Mouse (Mus musculus) intestine, embryonic 15.5 days (tissue): Measurements from ENCODE around the gene Pgp. TPM values are rescaled to one million over a fixed set of nuclear protein-coding genes. Genes with fewer than 3 reads are reported as not detected.
A peak's percentile ranks its signal among the peaks of the same experiment; 100 is the strongest.

Experiments used
- ATAC-seq: fragments of 200-750 bp; cut with Nextera tagmentation; 2 replicates; pipeline ENCODE4 v1.8.0; 2017; ENCODE audit warnings: moderate TSS enrichment, moderate library complexity
- H3K27ac ChIP-seq: fragments of 300-500 bp; sonication (generic); 2 replicates; pipeline ENCODE4 v1.5.1; 2015; ENCODE audit warnings: mild to moderate bottlenecking, inconsistent platforms
- H3K27me3 ChIP-seq: fragments of 300-500 bp; sonication (generic); replicated peaks from 2 replicates; pipeline ENCODE4 v1.6.1; 2015; ENCODE audit warnings: inconsistent platforms
- H3K36me3 ChIP-seq: fragments of 300-500 bp; sonication (generic); 2 replicates; pipeline ENCODE4 v1.6.1; 2015; ENCODE audit warnings: inconsistent platforms
- H3K4me1 ChIP-seq: fragments of 300-500 bp; sonication (generic); replicated peaks from 2 replicates; pipeline ENCODE4 v1.6.1; 2015; ENCODE audit warnings: inconsistent platforms
- H3K4me2 ChIP-seq: fragments of 300-500 bp; sonication (generic); replicated peaks from 2 replicates; pipeline ENCODE4 v1.6.1; 2015; ENCODE audit warnings: mild to moderate bottlenecking, inconsistent platforms
- H3K4me3 ChIP-seq: fragments of 300-500 bp; sonication (generic); replicated peaks from 2 replicates; pipeline ENCODE4 v1.5.1; 2015; ENCODE audit warnings: inconsistent platforms
- H3K9ac ChIP-seq: fragments of 300-500 bp; sonication (generic); 2 replicates; pipeline ENCODE4 v1.6.1; 2015; ENCODE audit warnings: inconsistent platforms
- H3K9me3 ChIP-seq: fragments of 300-500 bp; sonication (generic); 2 replicates; pipeline ENCODE4 v1.6.1; 2016; ENCODE audit warnings: inconsistent platforms
- WGBS: fragments of 180-500 bp; shearing (Covaris S2); methylation state at CpG from one replicate; pipeline ENCODE4 v1.1.7; 2015; 5-methylcytosine and 5-hydroxymethylcytosine counted together
- polyA plus RNA-seq: library from polyadenylated mRNA; unstranded; fragments of >200 nt; fragmentation: Nextera tagmentation; extraction: Ambion mirVana; gene quantifications from 2 replicates; pipeline ENCODE4 v1.2.1, GENCODE M21; 2015

The Pgp gene
- polyA plus RNA-seq, 1 experiment from 2014 or later = 79.9 TPM

DNA sequence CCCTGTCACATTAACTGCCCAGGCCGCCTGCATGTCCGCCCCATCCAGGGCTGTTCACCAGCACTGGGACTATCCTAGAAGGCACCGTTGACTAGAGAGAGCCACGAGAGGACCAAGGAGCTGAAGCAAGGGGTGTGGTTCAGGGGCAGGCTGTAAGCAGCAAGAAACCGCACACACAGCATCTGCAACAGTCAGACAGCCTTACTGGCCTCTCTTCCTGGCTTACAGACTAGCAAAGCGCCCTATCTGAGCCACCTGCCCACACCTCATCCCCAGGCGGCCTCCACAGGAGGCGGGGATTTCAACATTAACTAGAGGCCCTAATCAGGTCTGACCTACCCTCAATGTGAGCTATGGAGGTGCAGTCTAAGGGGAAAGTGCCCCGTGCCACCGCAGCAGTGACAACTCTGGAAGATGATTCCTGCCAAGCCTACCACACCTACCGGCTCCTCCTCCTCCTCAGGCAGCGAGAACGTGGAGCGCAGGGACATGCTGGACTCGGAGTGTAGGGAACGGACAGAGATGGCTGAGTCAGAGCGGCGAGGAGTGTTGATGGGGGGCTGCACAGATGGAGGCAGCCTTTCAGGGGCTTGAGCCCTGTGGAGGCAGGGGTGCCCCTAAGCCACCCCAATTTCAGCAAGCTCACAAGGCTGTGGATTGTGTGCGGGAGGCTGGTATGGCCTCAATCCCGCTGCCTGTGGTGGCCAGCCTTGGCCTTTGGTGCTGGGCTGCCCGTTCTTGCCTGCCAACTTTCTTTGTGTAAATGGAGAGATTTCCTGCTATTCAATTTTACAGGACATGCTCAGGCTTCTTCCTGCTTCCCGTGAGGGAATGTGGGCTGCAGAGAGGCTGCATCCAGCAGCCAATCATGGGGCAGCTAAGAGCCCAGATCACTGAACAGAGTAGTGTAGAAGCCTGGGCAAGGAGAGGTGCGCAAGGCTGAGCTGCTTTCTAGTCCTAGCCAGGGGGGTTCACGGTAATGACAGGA, 44.4 kb downstream of the Pgp start:
- H3K27me3 ChIP-seq = no peaks in the 10 kb centered on the region
- H3K4me1 ChIP-seq = no peaks in the 10 kb centered on the region
- H3K27ac ChIP-seq = no peak overlapping the region
- peak; percentile 15; the same call in 1 of the 2 replicates for ATAC-seq
- no peaks in the 10 kb centered on the region for H3K9me3 ChIP-seq
- H3K9ac ChIP-seq = no peak overlapping the region
- H3K36me3 ChIP-seq = peaks cover 65% of the 10 kb centered on the region
- WGBS = 83% methylated on average over 24 of the region's 24 CpGs
- no peak overlapping the region for H3K4me3 ChIP-seq
- H3K4me2 ChIP-seq = peak overlapping the region; percentile 22

DNA sequence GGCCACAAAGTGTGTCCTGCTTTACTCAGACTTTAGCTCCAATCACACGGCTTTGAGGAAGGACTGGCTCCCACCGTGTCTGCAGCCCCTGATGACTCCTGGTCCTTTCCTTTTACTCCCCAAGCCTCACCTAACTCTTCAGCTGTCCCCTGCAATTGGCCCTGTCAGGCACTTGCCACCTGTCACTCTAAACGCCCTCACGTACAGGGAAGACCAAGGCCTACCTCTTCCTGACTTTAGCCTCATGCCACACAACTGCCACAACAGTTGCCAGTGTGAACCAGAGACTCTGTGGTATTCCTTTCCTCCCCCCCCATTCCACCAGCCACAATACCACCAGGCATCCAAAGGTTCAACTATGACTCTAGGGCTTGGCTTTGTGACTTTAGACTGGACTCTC, 50.3 kb downstream of the Pgp start:
- Histone ChIP-seq H3K36me3 (peaks cover 21% of the 10 kb centered on the region; the same call in 1 of the 2 replicates), H3K27me3 (no peaks in the 10 kb centered on the region), H3K9ac (no peak overlapping the region), H3K27ac (no peak overlapping the region), H3K4me3 (no peak overlapping the region), H3K9me3 (no peaks in the 10 kb centered on the region), H3K4me2 (no peak overlapping the region), H3K4me1 (peaks cover 10% of the 10 kb centered on the region)
- 81% methylated on average over 4 of the region's 4 CpGs for WGBS
- ATAC-seq = no peak

Other genes starting within 250 kb of the Pgp start
- gene Tedc2, start 249.5 kb upstream of the Pgp start, polyA plus RNA-seq = 9.9 and 10.1 TPM in 2 replicates
- gene Ccnf, start 218.9 kb upstream of the Pgp start, polyA plus RNA-seq = 50.1 and 51.9 TPM in 2 replicates
- 0.06 TPM in 1 of 2 replicates, not detected in the other for gene Abca17, start 119.3 kb upstream of the Pgp start, polyA plus RNA-seq
- 10.1 and 11.1 TPM in 2 replicates for gene Abca3, start 118.4 kb upstream of the Pgp start, polyA plus RNA-seq
- 250 and 257 TPM in 2 replicates for gene Rnps1, start 55.8 kb upstream of the Pgp start, polyA plus RNA-seq
- 122 and 137 TPM in 2 replicates for gene Eci1, start 43.8 kb upstream of the Pgp start, polyA plus RNA-seq
- gene Dnase1l2, start 27.3 kb upstream of the Pgp start, polyA plus RNA-seq = 1.4 and 2.1 TPM in 2 replicates
- gene E4f1, start 79 bp upstream of the Pgp start, polyA plus RNA-seq = 23.0 and 29.3 TPM in 2 replicates
- gene Bricd5, start 3.5 kb downstream of the Pgp start, polyA plus RNA-seq = 0.40 and 0.68 TPM in 2 replicates
- 25.2 and 27.3 TPM in 2 replicates for gene Mlst8, start 8.7 kb downstream of the Pgp start, polyA plus RNA-seq
- 1.5 and 1.8 TPM in 2 replicates for gene Caskin1, start 18.2 kb downstream of the Pgp start, polyA plus RNA-seq
- gene Traf7, start 57.5 kb downstream of the Pgp start, polyA plus RNA-seq = 81.6 and 89.3 TPM in 2 replicates
- 5.2 and 8.7 TPM in 2 replicates for gene Rab26, start 63.8 kb downstream of the Pgp start, polyA plus RNA-seq
- gene Pkd1, start 79.4 kb downstream of the Pgp start, polyA plus RNA-seq = 16.9 and 17.4 TPM in 2 replicates
- 41.0 and 45.7 TPM in 2 replicates for gene Tsc2, start 162.2 kb downstream of the Pgp start, polyA plus RNA-seq
- 15.6 and 18.1 TPM in 2 replicates for gene Nthl1, start 162.3 kb downstream of the Pgp start, polyA plus RNA-seq
- 43.9 and 49.2 TPM in 2 replicates for gene Slc9a3r2, start 179.9 kb downstream of the Pgp start, polyA plus RNA-seq
- 0.30 and 0.56 TPM in 2 replicates for gene Npw, start 188.1 kb downstream of the Pgp start, polyA plus RNA-seq
- gene Zfp598, start 199.3 kb downstream of the Pgp start, polyA plus RNA-seq = 20.0 and 20.5 TPM in 2 replicates
- gene Syngr3, start 219.6 kb downstream of the Pgp start, polyA plus RNA-seq = 7.0 and 7.7 TPM in 2 replicates
- 41.8 and 45.9 TPM in 2 replicates for gene Gfer, start 225.8 kb downstream of the Pgp start, polyA plus RNA-seq
- gene Noxo1, start 225.8 kb downstream of the Pgp start, polyA plus RNA-seq = 10.3 and 10.4 TPM in 2 replicates
- gene Tbl3, start 237.3 kb downstream of the Pgp start, polyA plus RNA-seq = 67.3 and 67.5 TPM in 2 replicates
- 0.11 and 0.19 TPM in 2 replicates for gene Rnf151, start 247.7 kb downstream of the Pgp start, polyA plus RNA-seq
- 1,514 and 1,667 TPM in 2 replicates for gene Rps2, start 247.7 kb downstream of the Pgp start, polyA plus RNA-seq